Mouse (Mus musculus) liver, embryonic 14.5 days (tissue): ENCODE results near the gene Odf3l2.

Source experiments
- CTCF ChIP-seq: IDR thresholded peaks from 2 replicates; pipeline ENCODE4 v1.5.1; 2016; ENCODE audit warnings: antibody characterized with exemption, low read depth, control low read depth
- EP300 ChIP-seq: IDR thresholded peaks from 2 replicates; pipeline ENCODE4 v1.6.1; 2016; ENCODE audit warnings: antibody characterized with exemption, low read depth

- TF ChIP-seq CTCF (no peak), EP300 (no peak)
These were observed 54.8 kb downstream of the Odf3l2 start for GRCm38 (mm10) chr10:79590702-79591101.
